Mouse (Mus musculus) left cerebral cortex, adult 18-20 months (tissue): ENCODE data around the gene Dnajc1. TPM values are rescaled to one million over a fixed set of nuclear protein-coding genes. Genes with fewer than 3 reads are reported as not detected.

Source experiments
- DNase-seq, 2 experiments: peaks; one replicate each; pipeline ENCODE4 v3.0.0; 2021 to 2022; ENCODE audit warnings: low spot score in 2 of 2, mixed read lengths in 1 of 2
- total RNA-seq, 2 experiments: library from RNA; stranded (reverse); gene quantifications; 2 replicates each; pipeline ENCODE4 v1.2.3; 2021

Gene Dnajc1
- total RNA-seq, 2 experiments from 2014 or later = 23.2 to 25.8 TPM

GRCm38 (mm10) chr2:18307440-18308305, 85.0 kb downstream of the Dnajc1 start:
- no peak for DNase-seq

DNA sequence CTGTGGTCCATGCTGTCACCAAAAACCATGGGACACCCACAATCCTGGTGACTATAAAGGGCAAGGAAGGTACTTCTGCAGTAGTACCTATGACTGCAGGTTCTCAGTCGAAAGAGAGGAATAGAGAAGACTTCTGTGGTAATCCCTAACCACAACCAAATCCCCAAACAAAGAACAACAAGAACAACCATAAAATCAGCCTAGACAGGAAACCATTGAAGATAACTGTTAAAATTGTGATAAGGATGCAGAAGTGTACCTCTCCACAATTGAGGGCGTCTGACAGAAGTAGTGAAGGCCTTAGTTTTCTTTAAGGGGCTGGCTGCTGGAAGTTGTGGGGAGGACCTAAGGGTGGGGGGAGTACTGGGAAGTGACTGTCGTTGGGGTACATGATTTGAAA, 91.7 kb downstream of the Dnajc1 start:
- no peak for DNase-seq

DNA sequence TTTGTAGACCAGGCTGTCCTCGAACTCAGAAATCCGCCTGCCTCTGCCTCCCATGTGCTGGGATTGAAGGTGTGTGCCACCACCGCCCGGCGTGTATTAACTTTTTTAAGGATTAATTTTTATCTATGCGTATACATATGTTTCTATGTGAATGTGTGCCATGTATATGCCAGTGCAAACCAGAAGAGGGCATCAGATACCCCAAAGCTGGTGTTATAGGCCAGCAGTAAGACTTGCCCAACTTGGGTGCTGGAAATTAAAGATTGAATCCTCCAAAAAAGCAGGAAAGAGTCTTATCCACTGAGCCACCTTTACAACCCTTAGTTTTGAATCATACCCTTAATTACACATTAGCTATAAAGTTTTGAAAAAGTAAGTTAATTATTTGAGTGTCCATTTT, 107.5 kb downstream of the Dnajc1 start:
- DNase-seq = no peak

GRCm38 (mm10) chr2:18265736-18266135, 126.9 kb downstream of the Dnajc1 start:
- no peak for DNase-seq

- DNase-seq = no peak
Measured at GRCm38 (mm10) chr2:18264579-18264978, 128.1 kb downstream of the Dnajc1 start.

GRCm38 (mm10) chr2:18262298-18262697, 130.3 kb downstream of the Dnajc1 start:
- no peak for DNase-seq

DNA sequence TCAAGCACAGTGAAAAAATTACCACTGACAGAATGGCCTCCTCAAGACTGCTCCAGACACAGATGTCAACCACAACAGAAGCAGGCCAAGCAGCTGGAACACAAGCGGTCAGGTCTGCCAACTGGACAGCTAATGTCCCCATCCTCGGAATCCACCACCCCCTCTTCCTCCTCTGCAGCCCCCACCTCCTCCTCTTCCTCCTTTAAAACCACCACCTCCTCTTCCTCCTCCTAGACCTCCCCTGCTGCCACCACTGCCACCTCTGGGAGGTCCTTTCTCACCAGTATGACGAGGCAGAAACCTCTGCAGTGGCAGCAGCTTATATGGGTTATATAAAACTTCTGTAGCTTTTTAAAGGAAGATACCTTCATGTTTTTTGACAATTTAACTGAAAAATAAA, 143.4 kb downstream of the Dnajc1 start:
- no peak for DNase-seq

DNA sequence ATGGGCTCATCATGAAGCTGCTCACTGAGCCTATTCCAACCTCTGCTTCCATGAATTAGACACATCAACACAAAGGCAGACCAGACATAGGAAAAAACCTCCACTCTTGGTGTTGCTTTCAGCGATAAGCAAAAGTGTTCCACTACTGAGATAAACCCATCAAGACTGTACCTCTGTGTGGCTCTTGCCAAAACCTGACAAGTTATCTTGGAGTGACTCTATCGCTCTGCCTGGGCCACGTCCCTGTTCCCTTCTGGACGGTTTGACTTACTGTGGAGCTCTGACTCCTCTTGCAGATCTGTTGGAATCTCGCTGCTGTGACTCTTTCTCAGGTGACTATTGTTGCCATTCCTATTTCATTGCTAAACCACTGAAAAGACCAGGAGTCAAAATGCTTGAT, 157.1 kb downstream of the Dnajc1 start:
- no peak for DNase-seq

DNA sequence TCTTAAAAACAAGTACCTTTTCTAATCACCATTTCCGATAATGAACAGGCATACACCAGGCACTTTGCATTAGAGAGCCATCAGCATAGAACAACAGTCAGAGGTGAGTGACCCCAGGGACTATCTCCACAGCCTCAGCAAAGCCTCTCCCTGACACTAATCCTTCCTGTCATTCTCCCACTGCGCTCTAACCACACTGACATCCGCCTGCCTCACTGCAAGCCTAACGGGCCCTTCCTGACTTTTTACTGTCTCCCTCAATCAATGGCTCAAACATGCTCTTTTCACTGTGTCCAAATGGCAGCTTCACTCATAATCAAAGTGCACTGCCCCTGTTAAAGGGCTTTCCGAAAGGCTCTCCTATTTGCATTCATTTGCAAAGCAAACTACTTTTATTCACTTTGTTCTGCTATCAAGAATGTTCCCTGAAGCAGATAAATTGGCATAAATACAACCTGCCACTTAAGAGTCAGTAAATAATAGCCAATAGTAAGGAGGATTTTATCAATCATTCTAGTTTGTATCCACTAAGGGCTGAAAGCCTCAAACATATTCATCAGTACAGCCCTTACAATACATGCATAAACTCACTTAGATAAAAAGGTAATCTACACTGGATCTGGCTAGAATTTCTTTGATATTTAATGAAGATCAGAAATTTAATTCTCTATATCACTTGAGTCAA, 159.6 kb downstream of the Dnajc1 start:
- DNase-seq = no peak

- no peak for DNase-seq
Measured at GRCm38 (mm10) chr2:18231143-18231542, 161.5 kb downstream of the Dnajc1 start.

DNA sequence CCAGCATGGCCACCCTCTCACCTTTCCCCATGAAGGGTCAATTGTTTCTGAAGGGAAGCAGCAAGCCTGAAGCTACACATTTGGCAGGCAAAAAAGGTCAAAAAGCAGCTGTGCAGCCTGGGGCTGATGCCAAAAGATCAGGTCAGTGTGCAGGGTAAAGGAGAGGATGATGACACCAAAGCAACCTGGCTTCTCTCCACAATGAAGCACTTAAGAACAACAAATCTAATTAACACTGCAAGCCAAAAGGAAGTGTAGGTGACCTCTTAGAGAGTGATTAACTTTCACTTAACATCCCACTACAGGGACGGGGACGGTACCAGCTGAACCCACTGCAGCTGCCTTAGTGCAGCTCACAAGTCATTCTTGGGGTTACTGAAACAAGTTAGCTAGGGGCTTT, 163.4 kb downstream of the Dnajc1 start:
- DNase-seq = no peak

DNA sequence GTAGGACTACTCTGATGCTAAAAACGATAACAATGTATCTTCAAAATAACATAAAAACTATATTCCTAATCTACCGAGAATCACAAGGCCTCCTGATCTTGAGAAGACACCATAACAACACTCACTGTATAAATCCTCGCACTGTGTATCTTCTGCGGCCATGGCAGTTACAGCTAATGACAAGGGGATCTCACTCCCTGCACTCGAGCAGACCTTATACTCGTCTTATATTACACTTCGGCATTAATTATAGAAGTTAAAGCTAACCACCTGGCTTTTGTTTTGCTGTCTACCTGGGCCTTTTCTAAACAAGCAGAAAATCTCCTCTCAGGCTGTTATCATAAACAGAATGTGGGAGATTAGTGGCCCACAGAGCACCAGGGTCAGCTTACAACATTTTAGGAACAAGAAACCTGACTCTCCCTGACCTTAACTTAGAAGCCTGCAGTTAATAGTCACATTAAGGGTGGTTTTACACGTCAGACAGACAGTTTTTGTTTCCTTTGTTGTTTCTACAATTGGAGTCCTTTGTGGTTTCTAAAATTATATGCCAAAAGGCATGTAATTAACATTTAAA, 164.1 kb downstream of the Dnajc1 start:
- no peak for DNase-seq

DNA sequence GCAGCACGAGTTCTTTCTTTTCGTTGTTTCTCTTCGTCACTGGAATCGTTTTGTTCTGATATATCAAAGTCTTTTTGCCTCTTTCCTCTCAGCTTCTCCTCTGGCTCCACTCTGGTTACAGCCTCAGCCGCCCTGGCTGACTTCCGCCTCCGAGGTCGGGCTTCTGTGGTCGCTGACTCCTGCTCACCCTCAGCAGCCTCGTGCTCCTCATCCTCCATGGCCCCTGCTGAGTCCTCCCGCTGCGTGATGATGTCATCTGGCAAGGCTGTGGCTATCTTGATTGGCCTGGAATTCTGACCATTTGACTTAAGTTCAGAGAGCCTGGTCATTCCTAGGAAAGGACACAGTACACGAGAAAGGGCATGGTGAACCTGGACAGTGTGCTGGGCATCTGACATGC, 173.1 kb downstream of the Dnajc1 start:
- DNase-seq = no peak

- DNase-seq = no peak
Measured at GRCm38 (mm10) chr2:18219136-18219535, 173.5 kb downstream of the Dnajc1 start.

DNA sequence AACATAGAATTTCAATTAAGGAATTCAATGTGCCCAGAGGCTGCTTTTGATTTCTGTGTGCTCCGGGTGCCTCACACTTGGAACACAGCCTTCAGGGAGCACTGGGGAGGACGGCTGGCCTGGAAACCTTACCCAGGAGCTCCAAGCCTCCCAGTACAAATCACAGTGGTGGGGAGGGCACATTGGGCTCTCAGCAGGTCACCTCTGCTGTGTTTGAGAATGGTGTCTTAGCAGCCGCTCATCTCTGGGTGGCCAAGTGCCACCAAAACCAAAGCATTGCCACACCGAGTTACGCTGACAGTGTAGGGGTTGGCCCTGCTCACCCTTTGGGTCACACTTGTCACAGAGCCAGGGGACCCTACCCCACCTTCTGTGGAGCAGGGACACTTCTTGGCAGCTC, 174.1 kb downstream of the Dnajc1 start:
- DNase-seq = no peak

GRCm38 (mm10) chr2:18217867-18218266, 174.8 kb downstream of the Dnajc1 start:
- peak; percentile 30 to 65 for DNase-seq

- no peak for DNase-seq
Measured at GRCm38 (mm10) chr2:18214031-18214430, 178.6 kb downstream of the Dnajc1 start.

- no peak for DNase-seq
Measured at GRCm38 (mm10) chr2:18209948-18210347, 182.7 kb downstream of the Dnajc1 start.

DNA sequence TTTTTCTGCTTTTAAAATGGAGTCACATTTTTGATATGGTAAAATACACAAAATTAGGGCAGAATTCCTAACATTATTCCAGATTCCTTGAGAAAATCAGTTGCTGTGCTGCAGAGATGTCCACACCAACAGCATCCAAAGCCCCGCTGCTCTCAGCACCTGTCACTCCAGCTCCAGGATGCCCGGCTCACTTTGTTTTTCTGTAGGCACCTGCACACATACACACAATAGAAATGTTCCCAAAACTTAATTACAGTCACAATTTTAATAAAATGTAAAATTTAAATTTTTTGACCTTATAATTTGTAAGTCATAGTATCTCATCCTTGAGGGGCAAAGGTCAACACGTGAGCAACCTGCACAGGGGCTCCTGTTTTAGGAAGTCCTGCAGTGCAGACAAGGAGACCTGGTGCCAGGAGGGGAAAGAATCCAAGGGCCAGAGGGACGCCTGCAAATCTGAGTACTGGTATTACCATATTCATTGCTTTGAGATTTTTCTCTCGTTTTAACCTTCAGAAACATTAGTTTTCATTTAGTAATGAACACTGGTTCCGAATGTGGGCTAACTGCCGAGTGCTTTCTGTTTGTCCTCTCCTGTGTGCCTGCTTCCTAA, 183.3 kb downstream of the Dnajc1 start:
- DNase-seq = peak in 1 of 2 experiments; percentile 12

DNA sequence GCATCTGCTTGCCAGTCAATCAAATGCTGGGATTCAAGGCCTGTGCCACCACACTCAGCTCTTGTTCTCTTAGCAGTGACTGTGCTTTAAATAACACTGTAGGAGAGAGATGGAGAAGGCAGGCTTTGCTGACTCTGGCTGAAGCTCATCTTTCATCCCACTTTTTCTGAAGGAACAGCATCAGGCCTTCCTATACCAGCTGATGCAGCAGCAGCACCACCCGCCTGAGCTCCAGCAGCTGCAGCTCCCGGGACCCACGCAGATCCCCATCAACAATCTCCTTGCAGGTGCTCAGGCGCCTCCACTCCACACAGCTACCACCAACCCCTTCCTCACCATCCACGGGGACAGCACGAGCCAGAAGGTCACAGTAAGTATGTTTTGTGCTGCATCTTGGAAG, 184.1 kb downstream of the Dnajc1 start:
- peak; percentile 55 to 81 for DNase-seq

- peak in 1 of 2 experiments; percentile 36 for DNase-seq
Measured at GRCm38 (mm10) chr2:18206811-18207210, 185.8 kb downstream of the Dnajc1 start.

GRCm38 (mm10) chr2:18205118-18205517, 187.5 kb downstream of the Dnajc1 start:
- peak; percentile 39 to 43 for DNase-seq
